Mouse (Mus musculus) MEL (cell line): ENCODE data around the gene Ankrd66.

Experiments
- BHLHE40 ChIP-seq: IDR thresholded peaks from 2 replicates; pipeline ENCODE4 v1.6.1; 2012; ENCODE audit warnings: low read depth, mild to moderate bottlenecking, inconsistent platforms, low read length, improper control_type of control experiment, borderline replicate concordance
- CTCF ChIP-seq, 3 experiments: IDR thresholded peaks in 2 of 3; conservative IDR thresholded peaks in 1 of 3; 2 replicates each; pipeline ENCODE4 v1.5.1; 2011 to 2012; ENCODE audit warnings: low read length in 3 of 3, low read depth in 2 of 3, mild to moderate bottlenecking in 2 of 3, improper control_type of control experiment in 1 of 3, inconsistent platforms in 1 of 3, mixed read lengths in 1 of 3, moderate library complexity in 1 of 3; ENCODE audit not compliant: control insufficient read depth in 1 of 3, insufficient read depth in 1 of 3, poor library complexity in 1 of 3, severe bottlenecking in 1 of 3
- MEF2A ChIP-seq: IDR thresholded peaks from 2 replicates; pipeline ENCODE4 v1.6.1; 2014; ENCODE audit warnings: low read depth, mild to moderate bottlenecking, inconsistent platforms, low read length, improper control_type of control experiment; ENCODE audit not compliant: poor library complexity, insufficient replicate concordance, severe bottlenecking; ENCODE audit errors: extremely low read depth
- POLR2A ChIP-seq, 2 experiments: IDR thresholded peaks; 2 replicates each; pipeline ENCODE4 v1.6.1; 2011 to 2012; ENCODE audit warnings: low read length in 2 of 2, mild to moderate bottlenecking in 2 of 2, control low read depth in 1 of 2, improper control_type of control experiment in 1 of 2, low read depth in 1 of 2, moderate library complexity in 1 of 2; ENCODE audit not compliant: control insufficient read depth in 1 of 2, insufficient read depth in 1 of 2, poor library complexity in 1 of 2
- POLR2AphosphoS2 ChIP-seq: IDR thresholded peaks from 2 replicates; pipeline ENCODE4 v1.6.1; 2011; ENCODE audit warnings: low read length, improper control_type of control experiment
- SMC3 ChIP-seq: IDR thresholded peaks from 2 replicates; pipeline ENCODE4 v1.6.1; 2011; ENCODE audit warnings: low read depth, low read length, improper control_type of control experiment
- TBP ChIP-seq: IDR thresholded peaks from 2 replicates; pipeline ENCODE4 v1.8.0; 2011; ENCODE audit warnings: low read depth, low read length, improper control_type of control experiment
- USF1 ChIP-seq: IDR thresholded peaks from 2 replicates; pipeline ENCODE4 v1.6.1; 2014; ENCODE audit warnings: low read depth, mild to moderate bottlenecking, inconsistent platforms, low read length, improper control_type of control experiment, moderate library complexity
- ZC3H11A ChIP-seq: IDR thresholded peaks from 2 replicates; pipeline ENCODE4 v1.6.1; 2012; ENCODE audit warnings: low read depth, mild to moderate bottlenecking, inconsistent platforms, low read length, improper control_type of control experiment

- TF ChIP-seq BHLHE40 (no peak), ZC3H11A (no peak), SMC3 (no peak), TBP (no peak), POLR2AphosphoS2 (no peak), USF1 (no peak), POLR2A (IDR thresholded peaks at IDR 0.05; ENCODE audit: control insufficient read depth in 1 of 2, insufficient read depth in 1 of 2, low read depth in 1 of 2, low read length in 2 of 2, poor library complexity in 1 of 2) (no peak), CTCF (IDR thresholded peaks at IDR 0.05 in 2 of 3, conservative IDR thresholded peaks at IDR 0.05 in 1 of 3; ENCODE audit: control insufficient read depth in 1 of 3, insufficient read depth in 1 of 3, low read depth in 2 of 3, low read length in 3 of 3, poor library complexity in 1 of 3, severe bottlenecking in 1 of 3) (no peak), MEF2A (no peak)
These were observed 13.7 kb upstream of the Ankrd66 start for GRCm38 (mm10) chr17:43557104-43557503.
